Mouse (Mus musculus) kidney, postnatal 14 days (tissue): ENCODE data around the gene Ppp1r9b.
A peak's percentile ranks its signal among the peaks of the same experiment; 100 is the strongest.
"Not testable (repeated sequence)": the region's sequence is repeated elsewhere in the genome, so short reads cannot be mapped to it uniquely, and the experiment has no call there.

Experiments used
- DNase-seq: peaks from one replicate; pipeline ENCODE4 v3.0.0; 2022; ENCODE audit warnings: mixed read lengths

Gene Ppp1r9b

GRCm38 (mm10) chr11:94990749-94991577 lies at the start of gene Ppp1r9b:
Gene Ppp1r9b (plus strand): TSS chr11:94991035.
- DNase-seq, result peak; percentile 94

DNA sequence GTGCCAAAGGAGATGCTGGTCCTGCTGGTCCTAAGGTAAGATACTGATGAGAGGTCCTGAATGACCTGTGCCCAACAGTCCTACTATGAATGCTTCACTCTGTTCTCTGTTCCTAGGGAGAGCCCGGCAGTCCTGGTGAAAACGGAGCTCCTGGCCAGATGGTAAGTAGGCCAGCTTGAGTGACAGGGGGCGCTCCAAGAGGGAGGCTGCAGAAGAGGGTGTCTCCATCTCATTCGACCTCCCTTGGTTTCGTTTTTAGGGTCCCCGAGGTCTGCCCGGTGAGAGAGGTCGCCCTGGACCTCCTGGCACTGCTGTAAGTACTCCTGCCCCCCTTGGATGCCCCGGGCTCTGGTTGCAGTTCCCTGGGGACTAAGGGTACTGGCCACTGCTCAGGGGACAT lies 49.7 kb upstream of the Ppp1r9b start:
- no peak for DNase-seq

DNA sequence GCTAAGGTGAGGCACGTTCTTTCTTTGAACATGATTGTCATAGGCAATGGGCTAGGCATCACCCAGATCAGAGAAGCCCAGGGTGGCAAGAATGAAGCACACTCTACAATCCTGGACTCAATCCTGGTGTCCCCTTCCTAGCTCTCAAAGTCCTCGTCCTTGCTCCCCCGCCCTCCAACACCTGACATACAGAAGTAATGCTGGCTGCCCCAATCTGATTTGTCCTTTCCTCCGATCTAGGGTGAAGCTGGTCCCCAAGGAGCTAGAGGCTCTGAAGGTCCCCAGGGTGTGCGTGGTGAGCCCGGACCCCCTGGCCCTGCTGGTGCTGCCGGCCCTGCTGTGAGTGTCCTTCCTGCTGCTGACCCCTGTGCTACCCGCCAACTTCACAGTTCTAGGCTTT lies 49.1 kb upstream of the Ppp1r9b start:
- no peak for DNase-seq

- DNase-seq, result peak; percentile 41
Observed at GRCm38 (mm10) chr11:94942282-94943023, 48.4 kb upstream of the Ppp1r9b start.

- DNase-seq, result no peak
Observed at GRCm38 (mm10) chr11:94943054-94943453, 47.8 kb upstream of the Ppp1r9b start.

DNA sequence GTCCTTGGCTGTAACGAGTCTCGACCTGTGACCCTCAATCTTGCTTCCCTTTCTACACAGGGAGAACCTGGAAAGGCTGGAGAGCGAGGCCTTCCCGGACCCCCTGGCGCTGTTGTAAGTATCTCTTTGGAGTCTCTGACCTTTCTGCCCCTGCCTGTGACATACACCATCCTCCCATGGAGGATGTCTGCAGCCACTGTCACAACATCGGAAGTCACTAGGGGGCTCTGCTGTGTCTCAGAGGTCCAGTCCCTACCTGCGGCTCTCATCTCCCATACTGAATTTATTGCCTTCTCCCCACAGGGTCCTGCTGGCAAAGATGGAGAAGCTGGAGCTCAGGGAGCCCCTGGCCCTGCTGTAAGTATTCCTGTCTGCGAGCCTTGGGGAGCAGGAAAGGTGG lies 46.5 kb upstream of the Ppp1r9b start:
- DNase-seq, result no peak

- DNase-seq, result no peak
Observed at GRCm38 (mm10) chr11:94945236-94945635, 45.6 kb upstream of the Ppp1r9b start.

DNA sequence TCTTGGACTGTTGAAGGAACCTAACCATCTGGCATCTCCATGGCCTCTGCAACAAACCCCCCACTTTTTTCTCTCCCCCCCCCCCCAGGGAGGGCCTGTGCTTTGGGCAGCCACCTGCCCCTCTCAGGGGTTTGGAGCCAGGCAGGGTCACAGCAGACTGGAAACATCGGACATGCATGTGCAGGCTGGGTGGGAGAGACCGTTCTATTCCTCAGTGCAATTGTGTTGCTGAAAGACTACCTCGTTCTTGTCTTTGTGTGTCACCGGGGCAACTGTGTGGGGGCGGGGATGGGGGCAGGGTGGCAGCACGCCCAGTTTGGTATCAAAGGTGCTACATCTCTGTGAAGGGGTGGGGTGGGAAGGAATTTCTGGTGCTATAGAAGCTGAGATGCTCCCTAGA lies 38.7 kb upstream of the Ppp1r9b start:
- DNase-seq, result no peak

DNA sequence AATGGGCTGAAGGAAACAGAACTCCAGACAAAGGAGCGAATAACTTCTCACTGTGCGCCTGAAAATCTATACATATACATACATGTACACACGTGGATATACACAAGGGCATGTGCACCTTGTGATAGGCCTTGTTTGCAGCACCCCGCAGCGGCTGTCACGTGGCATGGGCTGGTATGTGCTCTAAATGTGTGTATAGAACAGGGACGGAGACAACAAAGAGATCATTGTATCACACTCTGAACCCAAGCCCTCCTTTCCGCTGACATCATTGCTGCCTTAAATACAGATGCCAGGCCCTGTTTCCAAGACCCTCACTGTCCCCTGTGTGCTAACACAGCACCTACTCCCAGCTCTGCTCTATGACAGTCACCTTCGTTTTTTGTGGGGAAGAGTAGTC lies 35.7 kb upstream of the Ppp1r9b start:
- DNase-seq, result no peak

- no peak for DNase-seq
Observed at GRCm38 (mm10) chr11:94957693-94958064, 33.2 kb upstream of the Ppp1r9b start.

- DNase-seq, result peak; percentile 88
Observed at GRCm38 (mm10) chr11:94958065-94958858, 32.6 kb upstream of the Ppp1r9b start.

DNA sequence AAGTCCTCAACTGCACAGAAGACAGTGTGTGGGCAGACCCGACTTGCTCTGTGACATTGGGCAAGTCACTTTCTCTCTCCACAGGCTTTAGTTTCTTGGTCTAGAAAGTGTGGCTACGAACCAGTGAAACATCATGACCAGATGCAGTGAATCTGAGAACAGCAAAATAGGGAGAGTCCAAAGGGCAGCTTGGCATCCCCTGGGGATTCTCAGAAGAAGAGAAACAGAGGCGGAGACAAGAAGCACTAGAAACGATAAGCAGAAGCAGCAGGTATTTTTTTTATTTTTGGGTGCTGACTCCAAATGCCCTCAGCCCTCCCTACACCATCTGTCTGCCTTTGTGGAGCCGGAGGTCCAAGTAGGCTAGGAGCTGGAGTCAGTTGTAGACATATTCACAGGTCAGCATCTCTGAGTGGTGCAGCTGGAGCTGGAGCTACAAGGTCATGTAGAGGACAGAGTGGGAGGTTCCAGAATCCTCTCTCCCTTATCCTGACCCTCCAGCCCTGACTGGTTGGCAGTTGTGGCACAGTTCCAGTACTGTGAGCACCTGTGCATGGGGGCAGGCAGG lies 28.2 kb upstream of the Ppp1r9b start:
- DNase-seq, result no peak

GRCm38 (mm10) chr11:94967419-94967818 lies 23.4 kb upstream of the Ppp1r9b start, which contains the start of gene Hils1:
Gene Hils1 (plus strand): TSS chr11:94967593.
- DNase-seq, result no peak

- DNase-seq, result no peak
Observed at GRCm38 (mm10) chr11:94968187-94968586, 22.6 kb upstream of the Ppp1r9b start.

- not testable (repeated sequence) for DNase-seq
Observed at GRCm38 (mm10) chr11:94969709-94970108, 21.1 kb upstream of the Ppp1r9b start.

- peak; percentile 87 for DNase-seq
Observed at GRCm38 (mm10) chr11:94970210-94970943, 20.5 kb upstream of the Ppp1r9b start.

DNA sequence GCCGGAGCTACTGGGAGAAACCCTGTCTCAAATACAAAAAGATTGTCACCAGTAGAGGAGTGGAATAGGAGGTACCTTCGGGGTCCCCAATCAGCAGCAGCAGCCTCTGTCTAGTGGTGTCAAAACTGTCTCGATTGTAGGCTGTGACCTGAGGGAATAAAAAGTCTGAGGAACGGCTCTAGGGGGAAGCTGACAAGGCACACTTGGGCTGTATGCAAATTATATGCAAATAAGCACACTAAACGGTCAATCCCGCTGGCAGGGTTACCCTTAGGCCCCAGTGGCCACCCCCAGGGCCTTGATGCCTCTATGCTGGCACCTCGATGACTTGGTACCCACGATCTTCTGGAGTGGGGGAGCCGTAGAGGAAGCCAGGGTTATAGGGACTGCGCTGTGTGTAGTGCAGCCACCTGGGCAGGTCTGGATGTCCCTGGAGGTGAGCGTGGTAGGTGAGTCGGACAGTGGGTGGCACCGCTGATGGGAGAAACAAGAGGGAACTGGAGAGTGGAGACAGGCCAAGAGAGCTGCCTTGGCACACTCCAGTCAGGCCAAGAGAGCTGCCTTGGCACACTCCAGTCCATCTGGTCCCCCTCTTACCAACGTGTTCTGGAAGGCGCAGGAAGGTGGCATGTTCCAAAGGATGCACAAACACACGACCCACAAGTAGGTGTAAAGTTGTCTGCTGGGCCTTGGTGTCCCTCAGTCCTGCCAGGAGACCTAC lies 18.8 kb upstream of the Ppp1r9b start:
- no peak for DNase-seq

- no peak for DNase-seq
Observed at GRCm38 (mm10) chr11:94972887-94973286, 17.9 kb upstream of the Ppp1r9b start.

- no peak for DNase-seq
Observed at GRCm38 (mm10) chr11:94973313-94973712, 17.5 kb upstream of the Ppp1r9b start.

DNA sequence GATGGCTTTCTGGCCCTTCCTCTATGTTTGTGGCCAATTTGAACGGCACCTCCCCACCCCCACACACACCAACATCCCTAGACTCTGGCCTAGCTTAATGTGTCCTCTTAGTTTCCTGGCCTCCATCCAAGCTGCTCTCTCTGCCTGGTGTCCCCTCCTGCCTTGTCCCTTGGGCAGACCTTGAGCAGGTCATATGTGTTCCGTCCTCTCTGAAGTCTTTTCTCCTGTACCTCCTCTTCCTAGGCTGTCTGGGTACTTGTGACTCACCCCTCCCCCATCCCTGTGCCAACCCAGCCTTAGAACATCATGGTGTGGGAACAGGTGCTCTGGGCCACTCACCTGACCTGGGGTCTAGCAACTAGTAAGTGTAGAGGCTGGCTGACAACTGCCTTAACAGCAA lies 15.9 kb upstream of the Ppp1r9b start:
- DNase-seq, result no peak

- no peak for DNase-seq
Observed at GRCm38 (mm10) chr11:94976199-94976598, 14.6 kb upstream of the Ppp1r9b start, which contains the start of gene Sgca. Gene Sgca (minus strand): TSS chr11:94976327.
